Mouse (Mus musculus): ENCODE data around the gene Smg7. TPM values are rescaled to one million over a fixed set of nuclear protein-coding genes. Genes with fewer than 3 reads are reported as not detected.

The Smg7 gene
- polyA plus RNA-seq, 1 experiment, result 1.2 TPM

DNA sequence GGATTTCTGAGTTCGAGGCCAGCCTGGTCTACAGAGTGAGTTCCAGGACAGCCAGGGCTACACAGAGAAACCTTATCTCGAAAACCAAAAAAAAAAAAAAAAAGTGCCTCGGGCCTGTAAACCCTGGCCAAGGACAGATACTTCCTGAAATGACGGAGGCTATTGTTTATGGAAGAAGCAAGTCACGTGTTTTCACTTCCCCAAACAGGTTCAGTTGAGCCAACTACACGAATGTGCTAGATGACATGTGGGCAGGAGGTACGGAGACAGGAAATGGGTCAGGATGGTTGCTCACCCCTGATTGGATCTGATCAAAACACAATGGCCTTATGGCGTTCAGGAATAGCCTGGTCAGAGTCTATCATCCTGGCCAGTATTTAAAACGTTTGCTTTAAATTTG is 104.3 kb downstream of the Smg7 start:
- Histone ChIP-seq H3K4me3 (replicated peaks) (no peak overlapping the region), H3K36me3 (replicated peaks; ENCODE audit: low read length) (no peaks in the 10 kb centered on the region), H3K4me1 (peaks cover 36% of the 10 kb centered on the region), H3K27me3 (replicated peaks) (no peaks in the 10 kb centered on the region), H3K9me3 (peaks cover 4% of the 10 kb centered on the region; the same call in 1 of the 2 replicates)
- TF ChIP-seq FLI1 (IDR thresholded peaks at IDR 0.05; ENCODE audit: low read length), result no peak
- no peak for TF ChIP-seq GATA1 (IDR thresholded peaks at IDR 0.05; ENCODE audit: borderline replicate concordance, low read length)

DNA sequence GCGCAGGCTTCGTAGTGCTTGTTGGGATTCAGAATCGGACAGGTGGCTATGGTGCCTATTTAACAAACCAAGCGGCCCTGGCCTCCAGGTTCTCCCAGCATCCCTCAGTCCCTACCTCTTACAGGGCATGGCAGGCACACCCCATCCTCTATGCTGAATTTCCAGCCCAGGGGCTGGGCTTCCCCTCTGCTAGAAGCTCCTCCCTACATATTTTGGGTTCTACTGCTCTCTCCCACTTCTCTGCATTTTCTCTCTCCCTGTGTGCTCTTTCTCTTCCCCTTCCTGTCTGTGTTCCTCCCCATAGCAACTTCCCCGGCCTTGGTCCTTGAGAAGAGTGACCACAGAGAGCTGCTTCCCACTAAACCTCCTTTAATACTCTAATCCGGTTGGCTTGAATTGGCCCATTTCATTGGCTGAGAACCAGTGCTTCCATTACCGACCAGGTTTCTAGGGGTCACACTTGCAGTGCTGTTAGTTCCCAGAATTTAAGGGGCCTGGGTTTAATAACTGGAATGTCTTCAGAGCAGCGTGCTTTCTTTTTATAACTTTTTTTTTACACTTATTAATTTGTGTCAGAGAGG is 105.7 kb downstream of the Smg7 start:
- H3K27me3 ChIP-seq (replicated peaks), result peaks cover 2% of the 10 kb centered on the region
- TF ChIP-seq FLI1 (IDR thresholded peaks at IDR 0.05; ENCODE audit: low read length) (no peak), GATA1 (IDR thresholded peaks at IDR 0.05; ENCODE audit: borderline replicate concordance, low read length) (no peak)
- H3K4me3 ChIP-seq (replicated peaks), result no peak overlapping the region
- no peaks in the 10 kb centered on the region for H3K36me3 ChIP-seq (replicated peaks; ENCODE audit: low read length)
- peaks cover 4% of the 10 kb centered on the region; the same call in 1 of the 2 replicates for H3K9me3 ChIP-seq
- peaks cover 34% of the 10 kb centered on the region for H3K4me1 ChIP-seq

DNA sequence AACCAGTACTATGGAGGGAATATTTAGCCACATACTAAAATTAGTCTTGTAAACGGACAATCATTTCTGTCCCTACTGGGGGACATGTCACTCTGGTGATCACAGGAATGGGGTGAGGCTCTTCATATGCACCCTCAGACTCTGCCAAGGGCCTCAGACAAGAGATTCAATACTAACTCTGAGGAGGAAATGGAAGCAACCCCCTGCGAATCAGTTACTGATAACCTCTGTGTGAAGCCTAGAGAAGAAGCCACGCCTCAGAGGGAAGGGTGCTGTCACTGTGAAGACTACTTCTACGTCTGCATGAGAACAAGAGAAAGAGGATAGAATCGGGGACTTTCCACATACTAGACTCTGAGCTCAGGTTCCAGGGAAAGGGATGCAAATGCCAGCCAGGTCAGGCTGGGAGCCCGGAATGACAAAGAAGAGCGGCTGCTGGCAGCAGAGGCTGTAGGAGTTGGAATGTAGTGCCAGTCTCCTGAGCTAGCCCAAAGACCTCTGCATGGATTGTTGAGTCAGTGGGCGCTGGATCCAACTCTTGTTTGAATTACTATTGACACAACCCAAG is 106.7 kb downstream of the Smg7 start:
- Histone ChIP-seq H3K4me3 (replicated peaks) (no peak overlapping the region), H3K27me3 (replicated peaks) (peaks cover 7% of the 10 kb centered on the region), H3K9me3 (peaks cover 4% of the 10 kb centered on the region; the same call in 1 of the 2 replicates), H3K36me3 (replicated peaks; ENCODE audit: low read length) (no peaks in the 10 kb centered on the region), H3K4me1 (peaks cover 42% of the 10 kb centered on the region)
- TF ChIP-seq FLI1 (IDR thresholded peaks at IDR 0.05; ENCODE audit: low read length) (no peak), GATA1 (IDR thresholded peaks at IDR 0.05; ENCODE audit: borderline replicate concordance, low read length) (no peak)

DNA sequence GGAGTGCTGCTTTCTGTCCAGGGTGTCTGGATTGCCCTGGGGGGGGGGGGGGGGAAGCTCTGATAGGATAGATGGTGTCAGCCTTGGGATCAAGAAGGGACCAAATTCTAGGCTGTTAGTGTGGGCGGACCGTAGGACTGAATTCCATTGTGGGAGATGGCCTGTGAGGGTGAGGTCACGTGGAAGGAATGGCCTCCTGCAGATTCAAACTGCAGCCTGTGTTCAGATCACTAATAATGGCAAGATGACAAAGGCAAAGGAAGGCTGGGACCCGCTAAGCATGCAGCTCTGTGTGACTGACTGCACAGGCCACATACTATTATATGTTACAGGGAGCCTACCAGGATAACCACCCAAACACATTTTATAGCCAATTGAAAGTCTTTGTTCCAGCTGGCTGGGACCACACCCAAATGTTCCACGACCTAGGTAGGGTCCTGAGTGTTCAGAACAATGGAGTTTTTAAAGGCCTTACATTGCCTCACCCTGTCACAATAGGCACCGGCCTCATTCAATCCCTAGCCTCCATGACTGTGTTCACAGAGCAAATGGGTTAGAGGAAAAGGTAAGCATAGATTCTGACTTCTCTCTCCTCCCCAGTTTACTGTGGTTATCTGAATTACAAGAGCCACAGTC is 108.8 kb downstream of the Smg7 start:
- Histone ChIP-seq H3K27me3 (replicated peaks) (peaks cover 7% of the 10 kb centered on the region), H3K36me3 (replicated peaks; ENCODE audit: low read length) (no peaks in the 10 kb centered on the region), H3K4me1 (peaks cover 35% of the 10 kb centered on the region), H3K4me3 (replicated peaks) (no peak overlapping the region), H3K9me3 (peaks cover 4% of the 10 kb centered on the region; the same call in 1 of the 2 replicates)
- TF ChIP-seq FLI1 (IDR thresholded peaks at IDR 0.05; ENCODE audit: low read length) (no peak), GATA1 (IDR thresholded peaks at IDR 0.05; ENCODE audit: borderline replicate concordance, low read length) (no peak)

DNA sequence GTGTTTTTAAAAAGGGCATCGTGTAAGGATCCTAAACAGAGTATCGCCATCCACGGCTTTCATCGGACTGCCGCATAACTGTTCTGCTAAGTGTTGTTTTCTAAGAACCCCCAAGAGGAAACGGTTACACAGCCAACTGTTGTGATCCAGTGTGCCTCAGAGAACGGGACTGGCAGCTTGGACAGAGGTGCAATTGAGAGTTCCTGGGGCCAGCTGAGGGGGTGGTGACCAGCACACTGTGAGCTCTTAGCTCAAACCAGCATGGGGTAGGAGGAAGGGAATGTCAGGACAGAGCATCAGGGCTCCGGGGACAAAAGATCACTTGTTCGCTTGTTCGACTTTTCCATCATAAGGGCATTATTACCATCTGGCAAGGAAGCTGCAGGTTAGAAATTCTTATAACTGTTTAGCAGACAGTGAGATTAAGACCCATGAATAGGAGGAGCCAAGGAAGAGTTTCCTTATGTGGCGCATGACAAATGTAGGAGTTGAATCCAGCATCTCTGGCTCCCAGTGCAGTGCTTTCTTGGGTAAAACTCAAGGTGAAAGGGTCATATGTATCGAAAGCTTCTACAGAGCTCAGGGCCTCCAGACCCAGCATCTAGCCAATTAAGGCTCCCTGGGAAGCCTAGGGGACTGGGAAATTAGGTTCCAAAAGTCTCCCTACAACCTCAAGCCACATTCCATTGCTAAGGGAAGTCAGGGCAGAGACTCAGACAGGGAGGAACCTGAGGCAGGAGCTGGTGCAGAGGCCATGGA is 109.5 kb downstream of the Smg7 start:
- TF ChIP-seq FLI1 (IDR thresholded peaks at IDR 0.05; ENCODE audit: low read length) (no peak), GATA1 (IDR thresholded peaks at IDR 0.05; ENCODE audit: borderline replicate concordance, low read length) (no peak)

DNA sequence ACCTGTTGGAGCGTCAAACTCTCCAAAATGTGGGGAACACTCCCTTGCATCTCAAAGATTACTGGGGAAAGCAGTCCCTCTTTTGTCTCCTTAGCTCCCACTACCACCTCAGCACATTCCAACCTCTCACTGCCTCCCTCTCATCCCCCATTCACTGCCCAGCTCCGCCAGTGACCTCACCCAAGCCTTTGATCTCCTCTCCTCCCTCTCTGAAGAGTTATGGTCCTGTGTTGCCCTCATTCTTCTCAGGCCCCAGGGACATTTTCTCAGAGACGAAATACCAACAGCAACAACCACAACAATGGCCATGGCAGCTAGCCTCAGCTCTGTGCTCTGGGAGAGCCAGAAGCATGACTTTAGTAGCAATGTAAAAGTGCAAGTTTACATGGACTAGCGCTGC is 111.2 kb downstream of the Smg7 start:
- Histone ChIP-seq H3K27me3 (replicated peaks) (peaks cover 11% of the 10 kb centered on the region), H3K9me3 (peaks cover 4% of the 10 kb centered on the region; the same call in 1 of the 2 replicates), H3K4me1 (peaks cover 27% of the 10 kb centered on the region), H3K36me3 (replicated peaks; ENCODE audit: low read length) (no peaks in the 10 kb centered on the region), H3K4me3 (replicated peaks) (no peak overlapping the region)
- no peak for TF ChIP-seq FLI1 (IDR thresholded peaks at IDR 0.05; ENCODE audit: low read length)
- TF ChIP-seq GATA1 (IDR thresholded peaks at IDR 0.05; ENCODE audit: borderline replicate concordance, low read length), result no peak

More for the DNA sequence above, 109.5 kb downstream of the Smg7 start:
- Histone ChIP-seq H3K36me3 (replicated peaks; ENCODE audit: low read length) (no peaks in the 10 kb centered on the region), H3K4me1 (peaks cover 32% of the 10 kb centered on the region), H3K27me3 (replicated peaks) (peaks cover 7% of the 10 kb centered on the region), H3K9me3 (peaks cover 4% of the 10 kb centered on the region; the same call in 1 of the 2 replicates), H3K4me3 (replicated peaks) (no peak overlapping the region)

DNA sequence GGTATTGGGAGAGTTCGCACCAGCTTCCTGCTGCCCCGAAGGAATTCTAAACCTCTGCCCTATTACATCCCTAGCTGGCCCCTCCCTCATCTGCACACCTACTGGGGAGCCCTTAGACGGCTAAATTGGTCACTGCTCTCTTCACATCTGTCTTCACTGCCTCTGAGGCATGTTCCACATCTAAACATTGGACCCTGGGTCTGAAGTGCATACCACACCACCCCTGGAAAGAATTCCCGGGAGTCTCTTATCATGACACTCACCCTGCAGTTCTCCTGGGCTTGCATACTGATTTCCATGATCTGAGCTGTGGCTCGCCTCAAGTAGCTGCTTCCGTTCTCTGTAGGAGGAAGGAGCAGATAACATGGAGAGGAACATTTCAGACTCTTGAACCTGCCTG is 111.6 kb downstream of the Smg7 start:
- Histone ChIP-seq H3K4me3 (replicated peaks) (no peak overlapping the region), H3K4me1 (peaks cover 24% of the 10 kb centered on the region), H3K9me3 (peaks cover 4% of the 10 kb centered on the region; the same call in 1 of the 2 replicates), H3K36me3 (replicated peaks; ENCODE audit: low read length) (no peaks in the 10 kb centered on the region), H3K27me3 (replicated peaks) (peaks cover 11% of the 10 kb centered on the region)
- TF ChIP-seq FLI1 (IDR thresholded peaks at IDR 0.05; ENCODE audit: low read length) (no peak), GATA1 (IDR thresholded peaks at IDR 0.05; ENCODE audit: borderline replicate concordance, low read length) (no peak)

DNA sequence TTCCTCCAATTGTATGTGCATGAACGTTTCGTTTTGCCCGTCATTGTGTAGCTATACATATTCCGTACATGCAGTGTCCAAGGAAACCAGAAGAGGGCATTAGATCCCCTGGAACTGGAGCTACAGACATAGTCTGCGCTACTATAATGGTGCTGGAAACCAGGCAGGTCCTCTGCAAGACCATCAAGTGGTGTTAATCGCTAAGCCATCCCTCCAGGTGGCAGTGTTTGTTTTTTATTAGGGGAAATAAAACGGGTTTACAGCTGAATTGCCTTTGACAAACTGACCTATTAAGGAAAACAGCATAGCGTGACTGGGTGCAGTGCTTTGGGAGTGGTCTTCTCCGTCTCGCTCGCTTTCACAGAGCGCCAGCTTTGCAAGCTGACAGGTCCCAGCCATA is 112.2 kb downstream of the Smg7 start:
- Histone ChIP-seq H3K36me3 (replicated peaks; ENCODE audit: low read length) (no peaks in the 10 kb centered on the region), H3K9me3 (peaks cover 6% of the 10 kb centered on the region), H3K27me3 (replicated peaks) (peaks cover 11% of the 10 kb centered on the region), H3K4me3 (replicated peaks) (no peak overlapping the region), H3K4me1 (peaks cover 22% of the 10 kb centered on the region)
- no peak for TF ChIP-seq GATA1 (IDR thresholded peaks at IDR 0.05; ENCODE audit: borderline replicate concordance, low read length)
- TF ChIP-seq FLI1 (IDR thresholded peaks at IDR 0.05; ENCODE audit: low read length), result no peak

DNA sequence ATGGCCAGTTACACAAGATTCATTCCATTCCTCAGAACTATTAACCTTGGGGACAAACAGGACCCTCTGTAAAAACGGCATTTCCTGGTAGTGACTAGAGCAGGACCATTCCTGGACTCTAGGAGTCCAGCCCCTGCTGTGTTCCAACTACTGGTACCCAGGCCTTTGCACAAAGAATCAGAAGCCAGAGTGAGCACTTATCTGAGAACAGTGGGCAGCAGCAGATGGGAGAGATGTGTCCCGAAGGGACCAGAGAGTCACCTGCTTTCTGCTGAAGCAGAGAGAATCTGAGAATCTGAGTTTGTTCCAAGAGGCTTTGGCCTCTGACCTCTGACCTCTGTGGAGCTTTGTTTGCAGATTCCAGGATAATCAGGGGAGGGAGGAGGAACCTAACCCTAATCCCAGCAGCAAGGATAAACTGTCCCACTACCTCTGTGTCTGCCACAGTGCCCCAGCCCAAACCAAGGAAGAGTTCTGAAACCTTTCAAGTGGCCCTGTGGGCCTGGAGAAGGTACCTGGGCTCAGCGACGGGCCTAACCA is 114.3 kb downstream of the Smg7 start:
- Histone ChIP-seq H3K4me3 (replicated peaks) (no peak overlapping the region), H3K36me3 (replicated peaks; ENCODE audit: low read length) (no peaks in the 10 kb centered on the region), H3K9me3 (peaks cover 6% of the 10 kb centered on the region), H3K4me1 (peaks cover 23% of the 10 kb centered on the region), H3K27me3 (replicated peaks) (peaks cover 11% of the 10 kb centered on the region)
- no peak for TF ChIP-seq FLI1 (IDR thresholded peaks at IDR 0.05; ENCODE audit: low read length)
- TF ChIP-seq GATA1 (IDR thresholded peaks at IDR 0.05; ENCODE audit: borderline replicate concordance, low read length), result no peak

Other genes with a start within 250 kb of the Smg7 start
- not detected in 2 replicates for gene Apobec4, start 152.1 kb downstream of the Smg7 start, polyA plus RNA-seq (2012; ENCODE audit: insufficient read depth, low replicate concordance)
- gene Rgl1, start 136.3 kb downstream of the Smg7 start, polyA plus RNA-seq (2012; ENCODE audit: insufficient read depth, low replicate concordance), result 1.1 and 2.7 TPM in 2 replicates
- gene Arpc5, start 136.1 kb downstream of the Smg7 start, polyA plus RNA-seq (2012; ENCODE audit: insufficient read depth, low replicate concordance), result 108 and 673 TPM in 2 replicates
- 5.1 and 21.6 TPM in 2 replicates for gene Ncf2, start 102.5 kb downstream of the Smg7 start, polyA plus RNA-seq (2012; ENCODE audit: insufficient read depth, low replicate concordance)
- 0.34 TPM in 1 of 2 replicates, not detected in the other for gene Nmnat2, start 52.3 kb upstream of the Smg7 start, polyA plus RNA-seq (2012; ENCODE audit: insufficient read depth, low replicate concordance)

Measured in megakaryocyte, embryonic 14.5 days (primary cell).